Mouse (Mus musculus) hindbrain, postnatal 0 days (tissue): ENCODE data around the gene Nipbl. TPM values are rescaled to one million over a fixed set of nuclear protein-coding genes. Genes with fewer than 3 reads are reported as not detected.

Experiments
- ATAC-seq: fragments of 200-750 bp; cut with Nextera tagmentation; 2 replicates; pipeline ENCODE4 v1.8.0; 2017; ENCODE audit warnings: mild to moderate bottlenecking, moderate TSS enrichment, moderate library complexity
- DNase-seq: peaks from one replicate; pipeline ENCODE4 v3.0.0-alpha.2; 2015; ENCODE audit warnings: low spot score
- H3K27ac ChIP-seq: fragments of 300-500 bp; sonication (generic); 2 replicates; pipeline ENCODE4 v1.5.1; 2014; ENCODE audit warnings: mild to moderate bottlenecking
- H3K27me3 ChIP-seq: fragments of 300-500 bp; sonication (generic); 2 replicates; pipeline ENCODE4 v1.6.1; 2014; ENCODE audit warnings: low read length, mixed read lengths; ENCODE audit not compliant: insufficient read depth
- H3K36me3 ChIP-seq: fragments of 300-500 bp; sonication (generic); 2 replicates; pipeline ENCODE4 v1.6.1; 2014; ENCODE audit warnings: low read length, mixed read lengths; ENCODE audit not compliant: insufficient read depth
- H3K4me1 ChIP-seq: fragments of 300-500 bp; sonication (generic); 2 replicates; pipeline ENCODE4 v1.6.1; 2014; ENCODE audit warnings: antibody characterized with exemption, low read length, mixed read lengths; ENCODE audit not compliant: insufficient read depth
- H3K4me2 ChIP-seq: fragments of 300-500 bp; sonication (generic); 2 replicates; pipeline ENCODE4 v1.6.1; 2014; ENCODE audit warnings: low read depth, mild to moderate bottlenecking, low read length, moderate library complexity, mixed read lengths
- H3K4me3 ChIP-seq: fragments of 300-500 bp; sonication (generic); 2 replicates; pipeline ENCODE4 v1.5.1; 2014; ENCODE audit warnings: low read length
- H3K9ac ChIP-seq: fragments of 300-500 bp; sonication (generic); replicated peaks from 2 replicates; pipeline ENCODE4 v1.6.1; 2014; ENCODE audit warnings: mild to moderate bottlenecking, low read length, moderate library complexity, mixed read lengths
- H3K9me3 ChIP-seq: fragments of 300-500 bp; sonication (generic); 2 replicates; pipeline ENCODE4 v1.6.1; 2016; ENCODE audit warnings: low read length, mixed read lengths
- CTCF ChIP-seq: IDR thresholded peaks from 2 replicates; pipeline ENCODE4 v1.5.1; 2016; ENCODE audit warnings: antibody characterized with exemption, control low read depth, low read depth
- WGBS: fragments of 180-500 bp; shearing (Covaris S2); extraction: QIAGEN DNeasy Blood & Tissue Kit; methylation state at CpG from one replicate; pipeline ENCODE4 v1.1.7; 2014; 5-methylcytosine and 5-hydroxymethylcytosine counted together
- polyA plus RNA-seq: library from polyadenylated mRNA; unstranded; fragments of >200 nt; fragmentation: Nextera tagmentation; extraction: Ambion mirVana; gene quantifications from 2 replicates; pipeline ENCODE4 v1.2.1, GENCODE M21; 2015
- total RNA-seq: library from RNA; depleted of rRNA; stranded (reverse); fragments of >200 nt; gene quantifications from 2 replicates; pipeline ENCODE4 v1.2.3, GENCODE M21; 2014

Gene Nipbl
- total and polyA plus RNA-seq, 2 experiments from 2014 or later, result 10.9 to 12.5 TPM

DNA sequence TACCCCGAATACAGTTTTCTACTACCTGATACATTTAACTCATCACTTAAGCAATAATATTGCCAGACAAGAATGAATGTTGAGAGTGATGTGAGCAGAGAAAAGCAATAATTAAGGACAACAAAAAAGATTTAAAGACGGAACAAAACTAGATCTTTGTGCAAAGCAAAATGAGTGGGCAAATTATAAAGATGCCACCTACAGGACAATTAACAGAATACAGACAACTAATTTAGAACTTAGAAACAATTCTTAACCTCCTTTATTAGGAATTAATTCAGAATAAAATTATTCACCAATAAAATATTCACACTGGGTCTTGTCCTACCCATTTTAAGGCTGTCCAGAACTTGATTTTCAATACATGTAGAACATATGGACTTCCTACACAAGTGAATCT, 38.0 kb downstream of the Nipbl start:
- WGBS, result 90% methylated on average over 2 of the region's 2 CpGs
- no peak for ATAC-seq
- H3K27ac ChIP-seq, result no peak overlapping the region

DNA sequence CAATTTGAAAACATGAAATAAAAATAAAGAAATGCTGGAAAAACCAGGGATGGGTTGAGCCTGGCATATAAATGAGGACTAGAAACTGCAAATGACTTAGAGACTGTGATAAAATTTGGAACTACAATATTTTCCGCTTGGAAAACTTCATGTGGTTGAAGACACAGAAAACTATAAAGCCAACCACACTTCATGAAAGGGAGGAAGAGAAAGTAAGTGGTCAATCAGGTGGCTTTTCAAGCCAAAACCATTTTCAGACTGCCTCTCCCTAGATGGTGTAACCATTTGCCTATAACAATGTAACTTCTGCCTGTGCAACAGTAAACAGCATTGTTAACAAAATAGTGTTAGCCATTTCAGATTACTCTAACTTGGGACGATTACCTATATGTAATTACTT, 41.7 kb downstream of the Nipbl start:
- no peak overlapping the region for H3K4me2 ChIP-seq
- H3K9me3 ChIP-seq, result no peaks in the 10 kb centered on the region
- no peaks in the 10 kb centered on the region for H3K4me1 ChIP-seq
- no peak for TF ChIP-seq CTCF
- no peaks in the 10 kb centered on the region for H3K27me3 ChIP-seq
- ATAC-seq (no peak), DNase-seq (no peak)
- 97% methylated on average over 2 of the region's 2 CpGs for WGBS
- H3K27ac ChIP-seq, result no peak overlapping the region
- H3K4me3 ChIP-seq, result no peak overlapping the region
- H3K9ac ChIP-seq, result no peak overlapping the region
- no peaks in the 10 kb centered on the region for H3K36me3 ChIP-seq

More for the DNA sequence above, 38.0 kb downstream of the Nipbl start:
- Histone ChIP-seq H3K9me3 (no peaks in the 10 kb centered on the region), H3K4me1 (no peaks in the 10 kb centered on the region), H3K27me3 (no peaks in the 10 kb centered on the region), H3K9ac (no peak overlapping the region), H3K4me2 (no peak overlapping the region), H3K4me3 (no peak overlapping the region), H3K36me3 (no peaks in the 10 kb centered on the region)
- peak; percentile 22; the same call in 1 of the 2 replicates for TF ChIP-seq CTCF
- DNase-seq, result no peak

DNA sequence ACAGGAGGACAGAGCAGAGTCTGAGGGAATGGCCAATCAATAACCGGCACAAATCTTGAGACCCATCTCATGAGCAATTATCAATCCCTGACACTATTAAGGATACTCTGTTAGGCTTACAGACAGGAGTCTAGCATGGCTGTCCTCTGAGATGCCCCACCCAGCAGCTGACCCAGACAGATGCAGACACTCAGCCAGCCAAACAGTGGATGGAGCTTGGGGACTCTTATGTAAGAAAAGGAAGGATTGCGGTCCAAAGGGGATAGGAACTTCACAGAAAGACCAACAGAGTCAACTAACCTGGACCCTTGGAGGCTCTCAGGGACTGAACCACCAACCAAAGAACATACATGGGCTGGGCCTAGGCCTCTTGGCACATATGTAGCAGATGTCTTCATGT, 42.7 kb downstream of the Nipbl start:
- Histone ChIP-seq H3K9ac (no peak overlapping the region), H3K4me1 (no peaks in the 10 kb centered on the region), H3K4me2 (no peak overlapping the region), H3K4me3 (no peak overlapping the region), H3K36me3 (no peaks in the 10 kb centered on the region), H3K9me3 (no peaks in the 10 kb centered on the region), H3K27ac (no peak overlapping the region), H3K27me3 (no peaks in the 10 kb centered on the region)
- 98% methylated on average over 2 of the region's 2 CpGs for WGBS
- TF ChIP-seq CTCF, result no peak
- ATAC-seq, result no peak
- no peak for DNase-seq

DNA sequence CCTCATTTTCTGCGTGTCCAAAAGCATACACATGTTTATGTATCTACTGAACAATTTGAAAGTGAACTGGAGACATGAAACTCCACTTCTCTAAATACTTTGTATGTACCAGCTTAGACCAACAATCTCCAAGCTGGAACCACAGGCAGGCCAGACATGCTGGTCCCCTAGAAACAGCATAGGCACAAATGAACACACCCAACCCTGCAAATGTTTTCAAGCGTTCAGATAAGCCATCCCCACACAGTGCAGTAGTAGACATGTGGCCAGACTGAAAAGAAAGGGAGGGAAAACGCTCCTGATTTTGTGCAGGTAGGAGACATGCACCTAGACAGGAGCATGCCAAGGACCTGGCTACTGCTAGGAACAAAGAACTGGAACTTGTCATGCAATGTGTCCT, 52.5 kb downstream of the Nipbl start:
- DNase-seq, result no peak
- Histone ChIP-seq H3K9me3 (no peaks in the 10 kb centered on the region), H3K4me2 (no peak overlapping the region), H3K27ac (no peak overlapping the region), H3K36me3 (no peaks in the 10 kb centered on the region), H3K4me1 (no peaks in the 10 kb centered on the region), H3K4me3 (no peak overlapping the region), H3K9ac (no peak overlapping the region), H3K27me3 (no peaks in the 10 kb centered on the region)
- WGBS, result 91% methylated on average over 3 of the region's 3 CpGs
- no peak for ATAC-seq
- TF ChIP-seq CTCF, result no peak

DNA sequence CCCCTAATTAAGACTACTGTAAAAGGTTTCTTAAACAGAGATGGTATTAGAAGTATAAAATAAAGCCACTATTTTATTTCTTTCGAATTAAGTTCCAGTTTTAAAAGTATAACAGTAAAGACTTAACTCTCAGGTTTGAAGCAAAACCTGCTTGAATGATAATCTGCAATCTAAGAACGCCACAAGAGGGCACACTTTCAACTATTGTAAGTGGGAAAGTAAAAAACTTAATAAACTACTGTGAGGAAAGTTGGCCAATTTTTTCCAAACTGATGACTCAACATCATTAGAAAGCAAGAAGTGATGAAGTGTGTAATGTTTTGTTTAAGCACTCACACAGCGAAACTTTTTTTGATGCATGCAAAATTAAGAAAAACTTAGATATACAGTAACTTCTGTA, 62.0 kb downstream of the Nipbl start:
- no peak overlapping the region for H3K4me2 ChIP-seq
- no peak for ATAC-seq
- no peaks in the 10 kb centered on the region for H3K4me1 ChIP-seq
- TF ChIP-seq CTCF, result peak; percentile 65
- peak; percentile 81 for DNase-seq
- WGBS, result 63% methylated on average over 3 of the region's 3 CpGs
- no peaks in the 10 kb centered on the region for H3K9me3 ChIP-seq
- no peak overlapping the region for H3K27ac ChIP-seq
- no peak overlapping the region for H3K4me3 ChIP-seq
- H3K9ac ChIP-seq, result no peak overlapping the region
- no peaks in the 10 kb centered on the region for H3K27me3 ChIP-seq
- no peaks in the 10 kb centered on the region for H3K36me3 ChIP-seq

DNA sequence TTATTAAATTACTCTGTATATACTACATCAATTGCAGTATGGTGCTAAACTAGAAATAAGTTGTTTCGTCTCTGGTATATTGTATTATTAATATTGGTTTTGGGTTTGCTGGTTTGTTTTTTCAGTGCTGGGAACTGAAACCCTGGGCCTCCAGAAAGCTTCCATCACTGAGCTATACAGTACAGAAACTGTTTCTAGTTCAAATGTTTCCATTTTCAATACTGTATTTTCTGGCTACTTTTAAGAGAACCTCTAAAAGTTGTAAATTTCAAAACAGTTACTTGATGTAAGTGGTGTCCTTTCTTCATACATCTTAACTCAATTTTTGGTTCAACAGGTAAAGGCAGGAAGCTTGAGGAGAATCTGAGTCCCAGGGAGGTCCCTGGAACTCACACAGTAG, 68.6 kb downstream of the Nipbl start:
- no peak for DNase-seq
- no peak for TF ChIP-seq CTCF
- Histone ChIP-seq H3K4me1 (no peaks in the 10 kb centered on the region), H3K36me3 (peaks cover 8% of the 10 kb centered on the region; the same call in 1 of the 2 replicates), H3K4me2 (no peak overlapping the region), H3K9me3 (no peaks in the 10 kb centered on the region), H3K27me3 (no peaks in the 10 kb centered on the region), H3K4me3 (no peak overlapping the region), H3K27ac (no peak overlapping the region), H3K9ac (no peak overlapping the region)
- ATAC-seq, result no peak
- WGBS, result 94% methylated on average over 1 of the region's 1 CpGs

DNA sequence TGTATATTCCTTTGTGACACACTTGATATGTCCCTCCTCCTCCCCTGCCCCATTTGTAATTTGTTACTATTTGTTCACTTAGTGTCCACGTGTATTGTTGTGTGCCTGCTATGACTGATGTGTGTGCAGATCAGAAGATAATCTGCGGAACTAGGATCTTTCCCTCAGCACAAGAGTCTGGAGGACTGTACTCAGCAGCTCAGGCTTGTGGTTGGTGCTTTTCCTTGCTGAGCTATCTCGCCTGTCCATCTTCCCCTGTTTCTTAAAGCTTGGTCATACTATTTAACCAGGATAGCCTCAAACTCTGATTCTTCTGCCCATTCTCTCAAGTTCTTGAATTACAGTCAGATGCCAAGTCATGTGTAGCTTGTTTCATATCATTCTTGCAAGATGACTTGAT, 69.5 kb downstream of the Nipbl start:
- Histone ChIP-seq H3K27ac (no peak overlapping the region), H3K9ac (no peak overlapping the region), H3K36me3 (peaks cover 9% of the 10 kb centered on the region; the same call in 1 of the 2 replicates), H3K4me1 (no peaks in the 10 kb centered on the region), H3K9me3 (no peaks in the 10 kb centered on the region), H3K27me3 (no peaks in the 10 kb centered on the region), H3K4me3 (no peak overlapping the region), H3K4me2 (no peak overlapping the region)
- no peak for ATAC-seq
- 80% methylated on average over 3 of the region's 3 CpGs for WGBS
- no peak for TF ChIP-seq CTCF
- DNase-seq, result no peak
